Mouse (Mus musculus) G1E (cell line): ENCODE measurements around the gene Cysrt1. TPM values are rescaled to one million over a fixed set of nuclear protein-coding genes. Genes with fewer than 3 reads are reported as not detected.
A peak's percentile ranks its signal among the peaks of the same experiment; 100 is the strongest.

ENCODE experiments used
- ATAC-seq: 2 replicates; pipeline ENCODE4 v1.8.0; 2016; ENCODE audit warnings: mild to moderate bottlenecking; ENCODE audit not compliant: insufficient number of reproducible peaks, poor library complexity, low FRiP score, severe bottlenecking; ENCODE audit errors: extremely low read depth
- DNase-seq: peaks from one replicate; pipeline ENCODE4 v3.0.0; 2012; ENCODE audit warnings: low spot score
- H3K27me3 ChIP-seq: 2 replicates; pipeline ENCODE4 v1.6.1; 2012; ENCODE audit warnings: mild to moderate bottlenecking, low read length, inconsistent platforms; ENCODE audit not compliant: insufficient read depth
- H3K36me3 ChIP-seq: replicated peaks from 2 replicates; pipeline ENCODE3; 2012; ENCODE audit warnings: mild to moderate bottlenecking, inconsistent platforms
- H3K4me1 ChIP-seq: 2 replicates; pipeline ENCODE4 v1.6.1; 2012; ENCODE audit warnings: low read depth, low read length, inconsistent platforms, mixed read lengths; ENCODE audit not compliant: insufficient read depth
- H3K4me3 ChIP-seq: 2 replicates; pipeline ENCODE4 v1.5.1; 2012; ENCODE audit warnings: low read depth, mild to moderate bottlenecking, inconsistent platforms, low read length, moderate library complexity, mixed read lengths
- H3K9me3 ChIP-seq: replicated peaks from 2 replicates; pipeline ENCODE4 v1.6.1; 2012; ENCODE audit warnings: inconsistent platforms
- CTCF ChIP-seq: IDR thresholded peaks from 2 replicates; pipeline ENCODE4 v1.5.1; 2012; ENCODE audit warnings: low read depth, low read length, inconsistent platforms, mixed read lengths
- GATA1 ChIP-seq: IDR thresholded peaks from 2 replicates; pipeline ENCODE4 v1.6.1; 2012; ENCODE audit warnings: borderline replicate concordance, low read length, inconsistent platforms, mixed read lengths
- GATA2 ChIP-seq: IDR thresholded peaks from 2 replicates; pipeline ENCODE4 v1.6.1; 2012; ENCODE audit warnings: low read depth, low read length, inconsistent platforms, borderline replicate concordance
- POLR2AphosphoS5 ChIP-seq: IDR thresholded peaks from 2 replicates; pipeline ENCODE4 v1.6.1; 2012; ENCODE audit warnings: low read depth, low read length, inconsistent platforms; ENCODE audit not compliant: insufficient replicate concordance
- TAL1 ChIP-seq: conservative IDR thresholded peaks from 2 replicates; pipeline ENCODE4 v1.6.1; 2012; ENCODE audit warnings: low read depth, low read length, inconsistent platforms, mixed read lengths
- polyA plus RNA-seq: library from polyadenylated mRNA; stranded (reverse); fragments of >175 nt; gene quantifications from 2 replicates; pipeline ENCODE4 v1.2.3, GENCODE M21; 2012
- total RNA-seq, 2 experiments: library from RNA; stranded (forward) in 1 of 2; stranded (reverse) in 1 of 2; fragments of 200-1000 nt in 1 of 2; fragments of >200 nt in 1 of 2; fragmentation: Nextera tagmentation in 1 of 2; gene quantifications; 2 replicates each; pipeline ENCODE4 v1.2.3; 2014 to 2017

Gene Cysrt1
- total and polyA plus RNA-seq, 3 experiments = not detected

DNA sequence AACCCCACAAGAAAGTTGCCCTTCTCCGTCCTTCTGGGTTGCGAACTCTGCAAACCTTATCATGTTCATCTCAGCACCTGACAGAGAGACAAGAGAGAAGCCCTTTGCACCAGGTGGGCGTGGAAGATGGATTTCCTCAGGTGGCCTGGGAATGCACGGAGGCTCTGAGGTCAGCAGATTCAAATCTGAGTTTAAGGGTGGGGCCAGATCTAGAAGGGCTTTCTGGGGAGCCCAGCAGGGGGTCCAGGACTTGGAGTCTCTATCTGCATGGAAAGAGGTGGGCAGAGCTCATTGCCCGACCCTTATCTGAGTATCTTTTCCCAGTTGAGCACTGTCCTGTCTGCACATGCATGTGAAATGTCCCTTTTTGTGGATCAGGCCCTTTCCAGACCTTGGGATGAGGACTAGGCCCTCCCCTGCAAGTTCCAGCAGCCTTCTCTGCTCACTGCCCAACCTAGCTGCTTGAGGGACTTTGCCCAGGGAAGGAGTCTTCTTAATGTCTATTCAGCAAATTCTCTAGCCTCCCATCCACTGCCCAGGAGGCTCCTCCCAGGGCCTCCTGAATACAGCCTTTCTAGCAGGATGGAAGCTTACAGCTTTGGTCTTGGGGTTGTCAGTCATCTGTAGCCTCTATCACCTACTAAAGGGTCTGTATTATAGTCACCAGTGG, 7.6 kb downstream of the Cysrt1 start:
- ATAC-seq = no peak
- Histone ChIP-seq H3K27me3 (peaks cover 52% of the 10 kb centered on the region), H3K4me3 (peak overlapping the region; percentile 61; the same call in 1 of the 2 replicates), H3K36me3 (peaks cover 4% of the 10 kb centered on the region), H3K9me3 (no peaks in the 10 kb centered on the region), H3K4me1 (peaks cover 97% of the 10 kb centered on the region)
- TF ChIP-seq CTCF = no peak
- no peak for TF ChIP-seq POLR2AphosphoS5
- no peak for TF ChIP-seq TAL1
- no peak for TF ChIP-seq GATA2
- TF ChIP-seq GATA1 = no peak
- DNase-seq = no peak

DNA sequence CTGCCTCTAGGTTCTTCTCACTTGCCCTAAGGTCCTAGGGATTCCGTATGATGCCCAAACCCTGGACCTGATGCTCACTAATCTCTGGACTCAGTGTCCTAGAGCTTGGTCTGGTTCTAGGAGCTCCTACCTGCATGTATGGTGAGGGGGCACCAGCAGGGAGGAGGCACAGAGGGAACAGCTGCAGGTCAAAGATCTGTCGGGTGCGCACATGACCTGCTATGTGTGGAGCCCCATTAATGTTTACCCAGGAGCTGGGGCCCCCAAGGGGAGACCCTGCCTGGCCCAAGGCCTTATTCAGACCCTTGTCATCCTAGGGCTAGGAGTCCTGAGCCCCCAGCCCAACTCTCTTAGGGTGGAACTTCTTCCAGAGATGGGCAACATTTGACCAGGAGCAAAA, 8.2 kb downstream of the Cysrt1 start, which contains the start of gene Slc34a3:
Slc34a3 (minus strand) TSS at position 315 of the 400 bp plus-strand sequence.
- Histone ChIP-seq H3K4me1 (peaks cover 97% of the 10 kb centered on the region), H3K27me3 (peaks cover 48% of the 10 kb centered on the region), H3K4me3 (peak within 1 kb of the TSS; percentile 61; the same call in 1 of the 2 replicates), H3K36me3 (peaks cover 4% of the 10 kb centered on the region), H3K9me3 (no peaks in the 10 kb centered on the region)
- no peak for DNase-seq
- no peak for ATAC-seq
- no peak for TF ChIP-seq TAL1
- no peak for TF ChIP-seq GATA2
- no peak for TF ChIP-seq POLR2AphosphoS5
- no peak for TF ChIP-seq GATA1

DNA sequence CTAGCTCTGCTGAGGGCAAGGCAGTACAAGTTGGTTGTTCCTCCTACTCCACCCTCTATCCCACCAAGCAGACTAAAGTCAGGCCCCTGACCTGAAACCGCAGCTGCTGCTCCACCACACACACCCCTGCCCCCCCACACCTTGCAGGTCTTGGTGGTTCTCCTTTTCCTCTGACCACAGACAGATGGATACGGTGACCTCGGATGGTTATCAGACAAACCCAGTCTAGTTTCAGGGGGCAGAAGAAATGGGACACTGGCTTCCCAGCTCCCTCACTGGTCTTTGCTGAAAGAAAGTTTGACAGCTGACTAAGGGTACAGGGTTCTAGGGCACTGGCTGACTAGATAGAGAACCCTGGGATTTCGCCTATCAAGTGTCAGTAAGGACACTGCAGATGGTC, 8.8 kb downstream of the Cysrt1 start:
- ATAC-seq = peak; percentile 64
- peaks cover 44% of the 10 kb centered on the region for H3K27me3 ChIP-seq

DNA sequence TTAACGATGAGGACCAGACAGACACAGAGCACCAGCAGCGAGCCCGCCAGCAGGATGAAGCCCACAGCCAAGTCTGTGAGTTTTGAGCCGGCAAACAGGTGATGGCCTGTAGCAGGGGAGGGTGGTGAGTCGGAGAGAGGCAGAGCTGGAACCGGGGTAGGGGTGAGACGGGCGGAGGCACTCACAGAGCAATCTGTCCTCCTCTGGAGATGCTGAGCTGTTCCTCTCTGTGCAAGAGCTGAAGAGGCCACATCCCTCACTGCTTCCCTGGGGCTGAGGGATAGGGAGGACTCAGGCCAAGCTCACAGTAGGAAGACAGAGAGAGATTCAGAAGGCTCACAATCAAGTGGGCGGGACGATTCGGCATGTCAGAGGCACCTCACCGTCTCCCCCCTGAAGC, 11.2 kb downstream of the Cysrt1 start:
- ATAC-seq = no peak
- H3K4me1 ChIP-seq = peaks cover 97% of the 10 kb centered on the region
- peak overlapping the region; percentile 0; the same call in 1 of the 2 replicates for H3K4me3 ChIP-seq
- H3K27me3 ChIP-seq = peaks cover 26% of the 10 kb centered on the region
- H3K9me3 ChIP-seq = no peaks in the 10 kb centered on the region
- H3K36me3 ChIP-seq = peaks cover 7% of the 10 kb centered on the region
- no peak for TF ChIP-seq GATA2
- no peak for TF ChIP-seq TAL1
- TF ChIP-seq GATA1 = no peak
- TF ChIP-seq CTCF = no peak
- no peak for TF ChIP-seq POLR2AphosphoS5
- no peak for DNase-seq

More for the DNA sequence above, 8.8 kb downstream of the Cysrt1 start:
- H3K4me1 ChIP-seq = peaks cover 99% of the 10 kb centered on the region
- DNase-seq = peak; percentile 82
- peak overlapping the region; percentile 61; the same call in 1 of the 2 replicates for H3K4me3 ChIP-seq
- TF ChIP-seq TAL1 (peak; percentile 89), GATA2 (no peak), GATA1 (no peak), POLR2AphosphoS5 (no peak), CTCF (no peak)
- H3K36me3 ChIP-seq = peaks cover 4% of the 10 kb centered on the region
- no peaks in the 10 kb centered on the region for H3K9me3 ChIP-seq

DNA sequence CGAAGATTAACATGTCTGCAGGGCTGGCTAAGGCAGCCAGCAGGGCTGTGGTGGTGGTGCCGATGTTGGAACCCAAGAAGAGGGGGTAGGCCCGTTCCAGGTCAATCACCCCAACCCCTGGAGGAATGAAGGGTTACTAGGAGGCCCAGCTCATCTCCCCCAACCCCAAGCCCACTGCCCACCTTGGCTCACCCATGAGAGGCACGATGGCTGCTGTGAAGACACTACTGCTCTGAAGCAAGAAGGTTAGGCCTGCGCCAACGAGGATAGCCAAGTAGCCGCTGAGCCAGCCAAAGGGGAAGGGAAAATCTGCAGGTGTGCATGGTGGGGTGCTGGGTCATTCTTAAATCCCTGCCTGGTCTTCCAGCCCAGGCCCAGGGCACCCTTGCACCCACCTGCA, 11.7 kb downstream of the Cysrt1 start:
- no peak overlapping the region for H3K4me3 ChIP-seq
- DNase-seq (no peak), ATAC-seq (no peak)
- TF ChIP-seq GATA2 (no peak), GATA1 (no peak), CTCF (no peak), TAL1 (no peak), POLR2AphosphoS5 (no peak)
- peaks cover 22% of the 10 kb centered on the region for H3K27me3 ChIP-seq
- H3K36me3 ChIP-seq = peaks cover 7% of the 10 kb centered on the region
- no peaks in the 10 kb centered on the region for H3K9me3 ChIP-seq
- H3K4me1 ChIP-seq = peaks cover 97% of the 10 kb centered on the region

DNA sequence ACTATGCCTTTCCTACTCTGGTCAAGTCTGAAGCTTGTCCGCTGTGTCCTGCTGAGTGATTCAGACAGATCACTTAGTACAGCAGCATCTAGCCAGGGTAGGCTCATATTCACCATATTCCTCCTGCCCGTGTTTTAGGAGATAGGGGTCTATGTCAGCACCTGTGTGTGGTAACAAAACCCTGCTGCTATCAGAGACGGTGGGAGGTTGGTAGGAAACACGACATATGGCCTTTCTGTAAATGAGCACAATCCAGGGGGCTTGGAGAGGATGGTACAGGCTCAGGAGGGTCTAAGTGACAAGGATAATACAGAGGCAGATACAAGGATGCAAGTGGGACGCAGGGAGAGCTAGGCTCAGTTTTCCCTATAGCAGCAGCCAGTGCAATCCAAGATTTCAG, 12.7 kb downstream of the Cysrt1 start:
- ATAC-seq (no peak), DNase-seq (no peak)
- no peaks in the 10 kb centered on the region for H3K9me3 ChIP-seq
- peaks cover 22% of the 10 kb centered on the region for H3K27me3 ChIP-seq
- peaks cover 91% of the 10 kb centered on the region for H3K4me1 ChIP-seq
- peaks cover 7% of the 10 kb centered on the region for H3K36me3 ChIP-seq
- TF ChIP-seq GATA1 (no peak), CTCF (no peak), TAL1 (no peak), GATA2 (no peak), POLR2AphosphoS5 (no peak)
- H3K4me3 ChIP-seq = no peak overlapping the region
